Mouse (Mus musculus) ES-Bruce4 (cell line): Measurements from ENCODE around the gene Fank1. TPM values are rescaled to one million over a fixed set of nuclear protein-coding genes. Genes with fewer than 3 reads are reported as not detected.

Source experiments
- H3K27ac ChIP-seq: 2 replicates; pipeline ENCODE4 v1.5.1; 2012; ENCODE audit warnings: low read length, inconsistent platforms; ENCODE audit not compliant: insufficient read depth
- H3K27me3 ChIP-seq: 2 replicates; pipeline ENCODE4 v1.6.1; 2012; ENCODE audit warnings: mild to moderate bottlenecking, low read length, inconsistent platforms; ENCODE audit not compliant: control insufficient read depth, poor library complexity, insufficient read depth, severe bottlenecking
- H3K36me3 ChIP-seq: 2 replicates; pipeline ENCODE4 v1.6.1; 2012; ENCODE audit warnings: inconsistent platforms, mild to moderate bottlenecking, low read length, moderate library complexity; ENCODE audit not compliant: control insufficient read depth, poor library complexity, insufficient read depth, severe bottlenecking
- H3K4me1 ChIP-seq: one replicate; pipeline ENCODE4 v1.8.1; 2011; ENCODE audit warnings: low read length; ENCODE audit not compliant: control insufficient read depth, insufficient read depth
- H3K4me3 ChIP-seq: 2 replicates; pipeline ENCODE4 v1.5.1; 2011; ENCODE audit warnings: low read depth, mild to moderate bottlenecking, low read length
- H3K9ac ChIP-seq: 2 replicates; pipeline ENCODE4 v1.6.1; 2012; ENCODE audit warnings: low read depth, mild to moderate bottlenecking, inconsistent platforms; ENCODE audit not compliant: poor library complexity, severe bottlenecking
- H3K9me3 ChIP-seq: replicated peaks from 2 replicates; pipeline ENCODE4 v1.6.1; 2012; ENCODE audit warnings: mild to moderate bottlenecking, low read length, inconsistent platforms; ENCODE audit not compliant: control insufficient read depth, poor library complexity, insufficient read depth, severe bottlenecking
- CTCF ChIP-seq: IDR thresholded peaks from one replicate; pipeline ENCODE4 v1.8.1; 2011; ENCODE audit warnings: low read depth, low read length
- EP300 ChIP-seq: IDR thresholded peaks from 2 replicates; pipeline ENCODE4 v1.6.1; 2011; ENCODE audit warnings: low read depth, low read length; ENCODE audit not compliant: insufficient read depth
- POLR2A ChIP-seq: IDR thresholded peaks from one replicate; pipeline ENCODE4 v1.8.1; 2011; ENCODE audit warnings: low read length; ENCODE audit not compliant: insufficient read depth
- polyA plus RNA-seq: library from polyadenylated mRNA; stranded (reverse); fragments of >200 nt; gene quantifications from 2 replicates; pipeline ENCODE4 v1.2.4, GENCODE M21; 2011; ENCODE audit warnings: low read depth; ENCODE audit not compliant: missing spikeins, insufficient read depth, insufficient read length

Gene Fank1
- polyA plus RNA-seq, 1 experiment: 3.1 TPM

DNA sequence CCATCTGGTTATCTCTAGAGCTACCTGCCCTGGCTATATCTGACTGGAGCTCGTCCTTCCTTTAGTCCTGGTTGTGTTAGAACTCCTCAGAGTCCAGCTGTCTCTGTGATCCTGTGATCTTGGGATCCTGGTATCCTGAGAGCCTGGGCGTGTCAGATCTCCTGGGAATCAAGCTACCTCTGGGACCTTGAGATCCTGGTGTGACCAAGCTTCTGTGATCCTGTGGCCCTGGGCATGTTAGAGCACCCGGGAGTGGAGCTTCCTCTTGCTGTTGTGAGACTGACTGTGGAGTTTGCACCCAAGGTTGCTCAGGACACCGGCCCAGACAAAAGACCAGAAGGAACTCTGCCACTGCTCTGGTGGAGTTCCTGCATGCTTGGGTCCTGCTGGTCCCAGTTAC lies 122.7 kb downstream of the Fank1 start:
- H3K36me3 ChIP-seq: no peaks in the 10 kb centered on the region
- H3K27ac ChIP-seq: no peak overlapping the region
- H3K4me3 ChIP-seq: no peak overlapping the region
- no peaks in the 10 kb centered on the region for H3K4me1 ChIP-seq
- no peaks in the 10 kb centered on the region for H3K27me3 ChIP-seq
- TF ChIP-seq EP300 (no peak), POLR2A (no peak), CTCF (no peak)
- H3K9ac ChIP-seq: no peak overlapping the region
- no peaks in the 10 kb centered on the region for H3K9me3 ChIP-seq

DNA sequence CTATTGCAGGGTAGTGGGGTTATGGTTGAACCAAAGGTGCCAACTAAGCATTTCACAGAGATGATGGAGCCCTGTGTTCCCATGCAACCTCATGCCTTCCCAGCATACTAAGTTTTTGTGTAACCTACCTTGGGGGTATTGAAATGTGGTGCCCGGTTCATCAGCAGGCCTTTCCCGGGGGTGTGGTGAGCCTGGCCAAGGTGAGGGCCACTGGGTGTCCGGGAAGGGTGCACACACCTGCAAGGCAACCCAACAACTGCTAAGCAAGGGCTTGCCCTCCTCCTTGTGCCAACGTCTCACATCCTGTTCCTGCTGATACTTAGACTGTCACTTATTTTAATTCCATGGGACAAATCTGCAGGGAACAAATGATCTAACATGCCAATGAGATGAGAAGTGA lies 132.3 kb downstream of the Fank1 start:
- H3K9ac ChIP-seq: no peak overlapping the region

DNA sequence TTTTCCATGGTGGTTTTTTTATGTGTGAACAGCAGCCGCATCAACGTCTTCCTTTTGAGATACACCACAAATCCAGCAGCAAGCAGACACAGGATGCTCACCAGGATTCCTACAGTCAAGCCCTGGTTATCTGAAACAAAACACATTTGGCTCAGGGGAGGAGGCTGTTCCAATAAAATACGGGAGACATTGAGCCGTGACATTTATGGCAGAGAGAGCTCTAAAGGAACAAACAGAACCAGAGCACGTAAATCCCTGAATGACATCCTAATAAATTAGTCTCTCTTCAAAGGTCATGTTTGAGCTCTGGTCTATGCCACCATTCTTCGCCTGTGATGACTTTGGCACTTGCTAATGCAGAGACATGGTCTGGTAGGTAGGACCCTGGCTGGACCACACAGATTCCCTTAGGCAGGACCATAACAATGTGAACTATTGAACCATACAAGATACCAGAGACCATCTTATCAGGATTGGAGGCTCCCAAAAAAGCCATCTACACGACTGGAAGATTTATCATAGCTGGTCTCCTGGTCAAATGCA lies 133.2 kb downstream of the Fank1 start:
- TF ChIP-seq POLR2A (no peak), EP300 (no peak)
- H3K9ac ChIP-seq: no peak overlapping the region
- peaks cover 4% of the 10 kb centered on the region; the same call in 1 of the 2 replicates for H3K9me3 ChIP-seq
- no peaks in the 10 kb centered on the region for H3K27me3 ChIP-seq
- no peak overlapping the region for H3K4me3 ChIP-seq
- no peaks in the 10 kb centered on the region for H3K4me1 ChIP-seq
- no peak overlapping the region for H3K27ac ChIP-seq
- H3K36me3 ChIP-seq: no peaks in the 10 kb centered on the region

More for the DNA sequence above, 132.3 kb downstream of the Fank1 start:
- no peak overlapping the region for H3K4me3 ChIP-seq
- no peaks in the 10 kb centered on the region for H3K36me3 ChIP-seq
- no peaks in the 10 kb centered on the region for H3K4me1 ChIP-seq
- H3K9me3 ChIP-seq: peaks cover 7% of the 10 kb centered on the region
- H3K27ac ChIP-seq: no peak overlapping the region
- TF ChIP-seq POLR2A (no peak), EP300 (no peak), CTCF (no peak)
- no peaks in the 10 kb centered on the region for H3K27me3 ChIP-seq

DNA sequence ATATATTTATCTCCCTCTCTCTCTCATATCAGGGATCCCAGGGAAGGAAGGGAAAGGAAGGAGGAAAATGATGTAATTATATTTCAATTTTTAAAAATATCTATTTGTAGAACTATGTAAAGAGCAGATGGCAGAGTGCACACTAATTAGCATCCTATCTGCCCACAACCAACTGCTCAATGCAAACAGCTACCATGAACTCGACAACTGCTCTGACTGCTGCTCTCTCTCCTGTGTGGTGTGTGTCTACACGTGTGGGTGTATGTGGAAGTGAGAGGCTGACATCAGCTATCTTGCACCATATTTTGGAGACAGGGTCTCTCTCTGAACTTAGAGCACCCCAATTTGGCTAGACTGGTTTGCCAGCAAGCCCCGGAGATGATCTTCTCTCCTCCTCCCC lies 135.2 kb downstream of the Fank1 start:
- H3K9me3 ChIP-seq: no peaks in the 10 kb centered on the region
- H3K4me1 ChIP-seq: no peaks in the 10 kb centered on the region
- H3K27ac ChIP-seq: no peak overlapping the region
- H3K4me3 ChIP-seq: no peak overlapping the region
- no peak overlapping the region for H3K9ac ChIP-seq
- H3K36me3 ChIP-seq: no peaks in the 10 kb centered on the region
- H3K27me3 ChIP-seq: no peaks in the 10 kb centered on the region
- TF ChIP-seq CTCF (no peak), EP300 (no peak), POLR2A (no peak)

DNA sequence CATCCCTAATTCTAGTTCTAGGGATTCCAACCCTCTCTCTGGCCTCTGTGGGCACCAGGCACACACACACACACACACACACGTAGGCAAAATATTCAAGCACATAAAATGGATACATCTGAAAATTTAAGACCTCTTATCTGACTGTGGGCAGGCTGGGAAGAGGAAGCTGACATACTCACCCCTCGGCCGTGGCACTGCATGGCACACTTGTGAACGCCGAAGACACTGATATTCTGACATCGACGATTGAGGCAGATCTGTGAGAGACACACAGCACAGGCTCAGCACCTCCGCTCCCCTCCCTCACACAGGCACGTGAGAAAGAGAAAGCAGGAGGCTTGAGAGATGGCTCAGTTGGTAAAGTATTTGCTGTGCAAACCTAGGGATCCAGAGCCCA lies 139.6 kb downstream of the Fank1 start:
- H3K9ac ChIP-seq: no peak overlapping the region
- H3K4me1 ChIP-seq: no peaks in the 10 kb centered on the region
- H3K27ac ChIP-seq: no peak overlapping the region
- no peaks in the 10 kb centered on the region for H3K27me3 ChIP-seq
- no peaks in the 10 kb centered on the region for H3K36me3 ChIP-seq
- H3K4me3 ChIP-seq: no peak overlapping the region
- H3K9me3 ChIP-seq: no peaks in the 10 kb centered on the region
- TF ChIP-seq POLR2A (no peak), EP300 (no peak), CTCF (no peak)

DNA sequence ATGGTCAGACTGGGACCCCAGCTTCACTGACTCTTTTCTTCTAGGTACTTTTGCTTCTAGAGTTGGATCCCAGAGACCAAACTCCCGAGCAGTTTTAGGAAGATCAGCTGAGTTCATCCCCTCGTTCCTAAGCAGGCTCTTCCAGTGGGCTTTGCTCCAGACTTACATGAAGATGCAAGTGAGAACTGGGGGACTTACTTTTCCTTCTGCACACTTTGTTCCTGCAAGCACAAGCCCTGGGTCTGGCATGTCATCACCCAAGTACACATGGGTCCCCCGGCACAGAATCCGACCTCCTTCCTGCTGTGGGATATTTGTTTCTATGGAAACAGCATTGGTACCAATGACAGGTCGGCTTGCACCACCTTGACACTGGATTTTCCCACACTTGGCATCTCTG lies 142.6 kb downstream of the Fank1 start:
- no peak overlapping the region for H3K4me3 ChIP-seq
- H3K4me1 ChIP-seq: no peaks in the 10 kb centered on the region
- H3K27ac ChIP-seq: no peak overlapping the region
- TF ChIP-seq CTCF: no peak
- TF ChIP-seq POLR2A: no peak
- TF ChIP-seq EP300: no peak
- no peaks in the 10 kb centered on the region for H3K9me3 ChIP-seq
- no peaks in the 10 kb centered on the region for H3K27me3 ChIP-seq
- H3K36me3 ChIP-seq: no peaks in the 10 kb centered on the region
- H3K9ac ChIP-seq: no peak overlapping the region
